ENCODE assay signal across 33 mouse cellular contexts in the genomic region with DNA sequence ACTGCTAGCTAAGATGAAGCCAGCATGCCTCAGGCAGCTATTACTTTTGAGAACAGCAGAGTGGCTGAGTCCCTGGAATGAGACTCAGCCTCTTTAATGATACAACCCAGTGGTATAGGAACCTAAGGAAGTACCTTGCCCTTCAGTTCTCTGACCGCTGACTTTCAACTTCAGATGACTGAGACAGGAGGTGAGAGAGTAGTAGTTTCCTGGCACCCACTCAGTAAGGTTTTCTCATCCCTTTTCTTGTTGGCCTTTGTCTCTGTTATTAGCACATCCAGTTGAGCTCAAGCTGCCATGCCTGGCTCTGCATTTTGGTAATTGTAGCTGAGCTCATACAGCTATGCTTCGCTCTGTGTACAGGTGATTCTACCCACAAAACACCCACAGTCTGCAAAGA.
DNase-seq lines count a peak whose midpoint lies in the region; ATAC-seq lines count a peak whose summit lies in the region.
"Had no signal": no experiment of that assay in that cellular context is flagged by ENCODE, and none has a peak within 500 bp of the region (broad histone marks: within the 10 kb centered on the region; RNA-seq: fewer than 3 reads in every experiment).

No protein-coding gene starts in this region.

- 0 out of 2 replicates have a peak overlapping the region, but pooled peaks have one; percentile 7 for H3K27ac ChIP-seq in kidney, embryonic 15.5 days
- H3K27ac ChIP-seq: embryonic facial prominence, embryonic 10.5 days; embryonic facial prominence, embryonic 13.5 days; forebrain, embryonic 12.5 days; gastrocnemius, adult 2 months; heart, embryonic 15.5 days; hindbrain, embryonic 10.5 days; hindbrain, embryonic 13.5 days had no signal

- H3K36me3 ChIP-seq in kidney, embryonic 15.5 days = no peaks in the 10 kb centered on the region
- H3K36me3 ChIP-seq: embryonic facial prominence, embryonic 10.5 days; embryonic facial prominence, embryonic 13.5 days; forebrain, embryonic 12.5 days; G1E; heart, embryonic 12.5 days; heart, embryonic 15.5 days; hindbrain, embryonic 10.5 days; hindbrain, embryonic 13.5 days had no signal

- no peak overlapping the region for H3K9ac ChIP-seq in kidney, embryonic 15.5 days
- H3K9ac ChIP-seq: embryonic facial prominence, embryonic 13.5 days; forebrain, embryonic 12.5 days; forebrain, postnatal 0 days; heart, embryonic 12.5 days; heart, embryonic 15.5 days; hindbrain, embryonic 13.5 days had no signal

- H3K4me2 ChIP-seq in kidney, embryonic 15.5 days = no peak overlapping the region
- H3K4me2 ChIP-seq: embryonic facial prominence, embryonic 13.5 days; forebrain, embryonic 12.5 days; heart, embryonic 12.5 days; heart, embryonic 15.5 days; hindbrain, embryonic 13.5 days had no signal

- no peak for ATAC-seq in kidney, embryonic 15.5 days (replicated peaks; ENCODE audit: low FRiP score)
- ATAC-seq in CD4-positive, CD25-positive, alpha-beta regulatory T cell, adult 4 months = peak; percentile 63
- ATAC-seq in inflammation-experienced regulatory T-cells, adult 6 months = peak; percentile 74
- no peak for ATAC-seq in cerebellum, adult (ENCODE audit: insufficient number of reproducible peaks, low FRiP score, low TSS enrichment)
- ATAC-seq: forebrain, postnatal 0 days; hindbrain, embryonic 16.5 days; Patski had no signal

- WGBS in kidney, embryonic 15.5 days = 89% methylated on average over 2 of the region's 2 CpGs

- DNase-seq in kidney, postnatal 36 days = no peak
- peak; percentile 6 for DNase-seq in CD4-positive helper T cell, adult 2 months (ENCODE audit: low read depth, low spot score)
- no peak for DNase-seq in right cerebral cortex, adult 2 months (ENCODE audit: low spot score in 2 of 2)
- DNase-seq: adrenal gland, adult 2 months; adrenal gland, postnatal 14 days; B cell, adult 2 months; cerebellum, adult 11-12 months; cerebellum, adult 8-10 months; cerebellum, postnatal 10 days; cerebellum, postnatal 36 days; embryo, embryonic 11 days; forebrain, postnatal 0 days; gastrocnemius, adult 2 months; gastrocnemius, postnatal 14 days; heart, adult 11 months; heart, postnatal 10 days; heart, postnatal 36 days had no signal

- H3K9me3 ChIP-seq in kidney, embryonic 15.5 days (replicated peaks) = no peaks in the 10 kb centered on the region
- H3K9me3 ChIP-seq: embryonic facial prominence, embryonic 10.5 days; embryonic facial prominence, embryonic 13.5 days; forebrain, embryonic 12.5 days; G1E; heart, embryonic 12.5 days; heart, embryonic 15.5 days; hindbrain, embryonic 10.5 days; hindbrain, embryonic 13.5 days had no signal

- H3K4me3 ChIP-seq in kidney, embryonic 15.5 days (replicated peaks) = no peak overlapping the region
- H3K4me3 ChIP-seq: embryonic facial prominence, embryonic 10.5 days; embryonic facial prominence, embryonic 13.5 days; erythroblast, embryonic 14.5 days; forebrain, embryonic 12.5 days; gastrocnemius, adult 2 months; heart, embryonic 12.5 days; heart, embryonic 15.5 days; hindbrain, embryonic 10.5 days; hindbrain, embryonic 13.5 days had no signal

- no peaks in the 10 kb centered on the region for H3K4me1 ChIP-seq in kidney, embryonic 15.5 days
- H3K4me1 ChIP-seq: embryonic facial prominence, embryonic 10.5 days; forebrain, embryonic 12.5 days; hindbrain, embryonic 10.5 days; hindbrain, embryonic 13.5 days had no signal

- no peaks in the 10 kb centered on the region for H3K27me3 ChIP-seq in kidney, embryonic 15.5 days
- H3K27me3 ChIP-seq: CH12.LX; embryonic facial prominence, embryonic 13.5 days; forebrain, embryonic 12.5 days; heart, embryonic 12.5 days; heart, embryonic 15.5 days; hindbrain, embryonic 13.5 days; Patski had no signal

Comparison
In these comparisons a context has a peak if more than half of its experiments do, and no peak if none do; other contexts are left out.
1. ATAC-seq: peak in CD4-positive, CD25-positive, alpha-beta regulatory T cell, adult 4 months (single experiment) and inflammation-experienced regulatory T-cells, adult 6 months (single experiment); none in kidney, embryonic 15.5 days (single experiment) and cerebellum, adult (single experiment).